Mouse (Mus musculus): ENCODE results near the gene Nceh1.

GRCm38 (mm10) chr3:27233361-27233760 lies 50.6 kb downstream of the Nceh1 start:
- TF ChIP-seq CTCF (IDR thresholded peaks at IDR 0.05; ENCODE audit: control insufficient read depth, insufficient read depth, insufficient replicate concordance, low read depth, low read length) (no peak), POLR2A (IDR thresholded peaks at IDR 0.05; ENCODE audit: control insufficient read depth, low read depth, low read length) (no peak)

Measured in testis, adult 2 months (tissue).